Mouse (Mus musculus): ENCODE measurements around the gene Bcl7c. TPM values are rescaled to one million over a fixed set of nuclear protein-coding genes. Genes with fewer than 3 reads are reported as not detected.
"Not testable (repeated sequence)": the region's sequence is repeated elsewhere in the genome, so short reads cannot be mapped to it uniquely, and the experiment has no call there.

Bcl7c gene
- polyA plus RNA-seq, 1 experiment from 2014 or later, result 64.2 TPM

GRCm38 (mm10) chr7:127711456-127711855 lies 2.7 kb upstream of the Bcl7c start:
- 60% methylated on average over 3 of the region's 3 CpGs for WGBS
- Histone ChIP-seq H3K27ac (peak overlapping the region; percentile 96), H3K4me1 (peaks cover 58% of the 10 kb centered on the region), H3K9ac (no peak overlapping the region), H3K4me3 (replicated peaks) (no peak overlapping the region), H3K27me3 (no peaks in the 10 kb centered on the region), H3K4me2 (no peak overlapping the region; the same call in 1 of the 2 replicates), H3K36me3 (peaks cover 4% of the 10 kb centered on the region), H3K9me3 (replicated peaks) (no peaks in the 10 kb centered on the region)
- ATAC-seq (replicated peaks; ENCODE audit: low FRiP score), result no peak

GRCm38 (mm10) chr7:127711031-127711430 lies 2.3 kb upstream of the Bcl7c start:
- no peak overlapping the region for H3K4me3 ChIP-seq (replicated peaks)
- H3K27me3 ChIP-seq, result no peaks in the 10 kb centered on the region
- H3K27ac ChIP-seq, result peak overlapping the region; percentile 96
- WGBS, result 81% methylated on average over 3 of the region's 3 CpGs
- H3K4me2 ChIP-seq, result no peak overlapping the region
- H3K4me1 ChIP-seq, result peaks cover 58% of the 10 kb centered on the region
- no peak overlapping the region for H3K9ac ChIP-seq
- no peak for ATAC-seq (replicated peaks; ENCODE audit: low FRiP score)
- H3K9me3 ChIP-seq (replicated peaks), result no peaks in the 10 kb centered on the region
- H3K36me3 ChIP-seq, result peaks cover 8% of the 10 kb centered on the region

- WGBS, result 72% methylated on average over 5 of the region's 5 CpGs
- Histone ChIP-seq H3K9me3 (replicated peaks) (no peaks in the 10 kb centered on the region), H3K4me2 (peak overlapping the region; percentile 79), H3K27me3 (no peaks in the 10 kb centered on the region), H3K4me3 (replicated peaks) (peak overlapping the region; percentile 85), H3K4me1 (peaks cover 59% of the 10 kb centered on the region), H3K9ac (peak overlapping the region; percentile 78), H3K36me3 (peaks cover 22% of the 10 kb centered on the region), H3K27ac (peak overlapping the region; percentile 100)
- no peak for ATAC-seq (replicated peaks; ENCODE audit: low FRiP score)
Observed at GRCm38 (mm10) chr7:127709261-127709979, 687 bp upstream of the Bcl7c start.

- H3K9ac ChIP-seq, result peak overlapping the region; percentile 78
- WGBS, result 2% methylated on average over 5 of the region's 5 CpGs
- peaks cover 38% of the 10 kb centered on the region for H3K36me3 ChIP-seq
- peak overlapping the region; percentile 100 for H3K27ac ChIP-seq
- peaks cover 57% of the 10 kb centered on the region for H3K4me1 ChIP-seq
- peak overlapping the region; percentile 79 for H3K4me2 ChIP-seq
- no peaks in the 10 kb centered on the region for H3K27me3 ChIP-seq
- peak overlapping the region; percentile 85 for H3K4me3 ChIP-seq (replicated peaks)
- ATAC-seq (replicated peaks; ENCODE audit: low FRiP score), result no peak; the same call in 1 of the 2 replicates
- H3K9me3 ChIP-seq (replicated peaks), result no peaks in the 10 kb centered on the region
Observed at GRCm38 (mm10) chr7:127707957-127708206, 851 bp downstream of the Bcl7c start.

- peak overlapping the region; percentile 100 for H3K27ac ChIP-seq
- peak; percentile 2 for ATAC-seq (replicated peaks; ENCODE audit: low FRiP score)
- H3K4me2 ChIP-seq, result peak overlapping the region; percentile 79
- peaks cover 41% of the 10 kb centered on the region for H3K36me3 ChIP-seq
- peaks cover 51% of the 10 kb centered on the region for H3K4me1 ChIP-seq
- peak overlapping the region; percentile 85 for H3K4me3 ChIP-seq (replicated peaks)
- WGBS, result 21% methylated on average over 20 of the region's 22 CpGs
- H3K27me3 ChIP-seq, result no peaks in the 10 kb centered on the region
- H3K9me3 ChIP-seq (replicated peaks), result no peaks in the 10 kb centered on the region
- H3K9ac ChIP-seq, result peak overlapping the region; percentile 78
Observed at GRCm38 (mm10) chr7:127707045-127707956, 1.4 kb downstream of the Bcl7c start.

GRCm38 (mm10) chr7:127705706-127706105 lies 3.0 kb downstream of the Bcl7c start:
- Histone ChIP-seq H3K27ac (no peak overlapping the region), H3K4me1 (peaks cover 35% of the 10 kb centered on the region), H3K4me2 (no peak overlapping the region), H3K9ac (no peak overlapping the region), H3K36me3 (peaks cover 50% of the 10 kb centered on the region), H3K9me3 (replicated peaks) (no peaks in the 10 kb centered on the region), H3K27me3 (no peaks in the 10 kb centered on the region), H3K4me3 (replicated peaks) (no peak overlapping the region)
- WGBS, result 71% methylated on average over 4 of the region's 4 CpGs
- ATAC-seq (replicated peaks; ENCODE audit: low FRiP score), result no peak

- no peak overlapping the region for H3K4me2 ChIP-seq
- H3K36me3 ChIP-seq, result peaks cover 60% of the 10 kb centered on the region
- WGBS, result 83% methylated on average over 6 of the region's 6 CpGs
- H3K27me3 ChIP-seq, result no peaks in the 10 kb centered on the region
- peaks cover 33% of the 10 kb centered on the region for H3K4me1 ChIP-seq
- peak overlapping the region; percentile 59 for H3K27ac ChIP-seq
- no peak overlapping the region for H3K9ac ChIP-seq
- no peak for ATAC-seq (replicated peaks; ENCODE audit: low FRiP score)
- H3K4me3 ChIP-seq (replicated peaks), result no peak overlapping the region
- no peaks in the 10 kb centered on the region for H3K9me3 ChIP-seq (replicated peaks)
Observed at GRCm38 (mm10) chr7:127704598-127704997, 4.1 kb downstream of the Bcl7c start.

GRCm38 (mm10) chr7:127703561-127704178 lies 5.1 kb downstream of the Bcl7c start:
- WGBS, result 80% methylated on average over 8 of the region's 8 CpGs
- no peak overlapping the region for H3K9ac ChIP-seq
- peaks cover 25% of the 10 kb centered on the region for H3K4me1 ChIP-seq
- H3K36me3 ChIP-seq, result peaks cover 68% of the 10 kb centered on the region
- ATAC-seq (replicated peaks; ENCODE audit: low FRiP score), result no peak
- no peaks in the 10 kb centered on the region for H3K9me3 ChIP-seq (replicated peaks)
- H3K4me3 ChIP-seq (replicated peaks), result no peak overlapping the region
- H3K4me2 ChIP-seq, result no peak overlapping the region
- no peaks in the 10 kb centered on the region for H3K27me3 ChIP-seq
- H3K27ac ChIP-seq, result peak overlapping the region; percentile 59

- WGBS, result 72% methylated on average over 3 of the region's 3 CpGs
- H3K27ac ChIP-seq, result no peak overlapping the region
- no peaks in the 10 kb centered on the region for H3K27me3 ChIP-seq
- no peak overlapping the region for H3K9ac ChIP-seq
- H3K36me3 ChIP-seq, result peaks cover 60% of the 10 kb centered on the region
- ATAC-seq (replicated peaks; ENCODE audit: low FRiP score), result no peak
- H3K9me3 ChIP-seq (replicated peaks), result no peaks in the 10 kb centered on the region
- no peak overlapping the region for H3K4me3 ChIP-seq (replicated peaks)
- peaks cover 12% of the 10 kb centered on the region for H3K4me1 ChIP-seq
- no peak overlapping the region for H3K4me2 ChIP-seq
Observed at GRCm38 (mm10) chr7:127700712-127701331, 7.9 kb downstream of the Bcl7c start.

- no peaks in the 10 kb centered on the region for H3K9me3 ChIP-seq (replicated peaks)
- no peak overlapping the region for H3K27ac ChIP-seq
- 85% methylated on average over 6 of the region's 6 CpGs for WGBS
- no peaks in the 10 kb centered on the region for H3K27me3 ChIP-seq
- no peak for ATAC-seq (replicated peaks; ENCODE audit: low FRiP score)
- H3K4me2 ChIP-seq, result no peak overlapping the region
- 0 out of 2 replicates have a peak, but pooled peaks cover 5% of the 10 kb centered on the region for H3K4me1 ChIP-seq
- no peak overlapping the region for H3K4me3 ChIP-seq (replicated peaks)
- no peak overlapping the region for H3K9ac ChIP-seq
- H3K36me3 ChIP-seq, result peaks cover 52% of the 10 kb centered on the region
Observed at GRCm38 (mm10) chr7:127698986-127699385, 9.7 kb downstream of the Bcl7c start.

GRCm38 (mm10) chr7:127693730-127694129 lies 15.0 kb downstream of the Bcl7c start:
- H3K27ac ChIP-seq; H3K9ac ChIP-seq; H3K4me1 ChIP-seq; H3K4me3 ChIP-seq (replicated peaks); ATAC-seq (replicated peaks; ENCODE audit: low FRiP score); H3K4me2 ChIP-seq; H3K9me3 ChIP-seq (replicated peaks); H3K27me3 ChIP-seq: not testable (repeated sequence)
- peaks cover 11% of the 10 kb centered on the region for H3K36me3 ChIP-seq
- 87% methylated on average over 7 of the region's 7 CpGs for WGBS

Data from kidney, embryonic 15.5 days (tissue).